Mouse (Mus musculus) embryo, embryonic 11 days (tissue): ENCODE measurements around the gene Tent2.

Source experiments
- DNase-seq: peaks from one replicate; pipeline ENCODE4 v3.0.0-alpha.2; 2015

Gene Tent2

GRCm38 (mm10) chr13:93141184-93141583 is 51.0 kb downstream of the Tent2 start:
- DNase-seq = no peak

GRCm38 (mm10) chr13:93138059-93138458 is 54.1 kb downstream of the Tent2 start:
- no peak for DNase-seq

- DNase-seq = no peak
Observed at GRCm38 (mm10) chr13:93137098-93137497, 55.1 kb downstream of the Tent2 start.

GRCm38 (mm10) chr13:93136251-93136650 is 55.9 kb downstream of the Tent2 start:
- no peak for DNase-seq

GRCm38 (mm10) chr13:93135501-93135900 is 56.7 kb downstream of the Tent2 start:
- DNase-seq = no peak

- no peak for DNase-seq
Observed at GRCm38 (mm10) chr13:93130674-93131073, 61.5 kb downstream of the Tent2 start.

- DNase-seq = peak; percentile 11
Observed at GRCm38 (mm10) chr13:93128961-93129360, 63.2 kb downstream of the Tent2 start.

- peak; percentile 4 for DNase-seq
Observed at GRCm38 (mm10) chr13:93128111-93128860, 63.9 kb downstream of the Tent2 start.

- DNase-seq = no peak
Observed at GRCm38 (mm10) chr13:93122321-93122720, 69.9 kb downstream of the Tent2 start.

- DNase-seq = no peak
Observed at GRCm38 (mm10) chr13:93117241-93117640, 74.9 kb downstream of the Tent2 start.

GRCm38 (mm10) chr13:93102340-93103090 is 89.7 kb downstream of the Tent2 start:
- DNase-seq = no peak

GRCm38 (mm10) chr13:93098596-93098995 is 93.6 kb downstream of the Tent2 start:
- DNase-seq = no peak

GRCm38 (mm10) chr13:93096643-93097042 is 95.5 kb downstream of the Tent2 start:
- DNase-seq = no peak
